Mouse (Mus musculus) ES-E14 (cell line): ENCODE measurements around the gene Znrd1as. TPM values are rescaled to one million over a fixed set of nuclear protein-coding genes. Genes with fewer than 3 reads are reported as not detected.

ENCODE experiments used
- total RNA-seq: library from RNA; depleted of rRNA; stranded (reverse); fragments of 300-350 nt; gene quantifications from 2 replicates; pipeline ENCODE4 v1.2.3, GENCODE M21; 2012; rRNA removed

The Znrd1as gene
- total RNA-seq, 1 experiment: 15.1 TPM

Other genes starting within 250 kb of the Znrd1as start
- not detected in 2 replicates for gene H2-M10.5, start 185.7 kb upstream of the Znrd1as start, total RNA-seq
- not detected in 2 replicates for gene H2-M10.6, start 146.4 kb upstream of the Znrd1as start, total RNA-seq
- gene Trim26, start 121.5 kb upstream of the Znrd1as start, total RNA-seq: 21.1 and 24.6 TPM in 2 replicates
- gene Trim15, start 91.4 kb upstream of the Znrd1as start, total RNA-seq: 0.16 TPM in 1 of 2 replicates, not detected in the other
- gene Trim10, start 89.0 kb upstream of the Znrd1as start, total RNA-seq: not detected in 2 replicates
- gene Trim40, start 68.5 kb upstream of the Znrd1as start, total RNA-seq: 0.18 and 0.26 TPM in 2 replicates
- not detected in 2 replicates for gene Trim31, start 60.5 kb upstream of the Znrd1as start, total RNA-seq
- 1.9 and 2.4 TPM in 2 replicates for gene Rnf39, start 15.7 kb upstream of the Znrd1as start, total RNA-seq
- gene Ppp1r11, start 6.9 kb upstream of the Znrd1as start, total RNA-seq: 76.4 and 108 TPM in 2 replicates
- 74.5 and 81.0 TPM in 2 replicates for gene Znrd1, start within 50 bp of the Znrd1as start, total RNA-seq
- 14.8 and 16.9 TPM in 2 replicates for gene 2410137M14Rik, start 22.6 kb downstream of the Znrd1as start, total RNA-seq
- 49.4 and 55.4 TPM in 2 replicates for gene H2-M5, start 30.9 kb downstream of the Znrd1as start, total RNA-seq
- gene Zfp57, start 42.6 kb downstream of the Znrd1as start, total RNA-seq: 360 and 437 TPM in 2 replicates
- gene Mog, start 64.8 kb downstream of the Znrd1as start, total RNA-seq: 0.62 and 0.85 TPM in 2 replicates
- gene Gabbr1, start 87.4 kb downstream of the Znrd1as start, total RNA-seq: 60.9 and 106 TPM in 2 replicates
- 0.11 and 0.22 TPM in 2 replicates for gene Olfr90, start 129.9 kb downstream of the Znrd1as start, total RNA-seq
- 0.11 and 0.13 TPM in 2 replicates for gene Olfr91, start 139.7 kb downstream of the Znrd1as start, total RNA-seq
- not detected in 2 replicates for gene Olfr92, start 161.5 kb downstream of the Znrd1as start, total RNA-seq
- gene Olfr93, start 202.9 kb downstream of the Znrd1as start, total RNA-seq: not detected in 2 replicates
- gene Ubd, start 235.3 kb downstream of the Znrd1as start, total RNA-seq: not detected in 2 replicates
- not detected in 2 replicates for gene Olfr94, start 242.4 kb downstream of the Znrd1as start, total RNA-seq